Mouse (Mus musculus) G1E (cell line): ENCODE data around the gene Rhox10.

Experiments
- CTCF ChIP-seq: IDR thresholded peaks from 2 replicates; pipeline ENCODE4 v1.5.1; 2012; ENCODE audit warnings: low read depth, low read length, inconsistent platforms, mixed read lengths
- GATA1 ChIP-seq: IDR thresholded peaks from 2 replicates; pipeline ENCODE4 v1.6.1; 2012; ENCODE audit warnings: borderline replicate concordance, low read length, inconsistent platforms, mixed read lengths
- GATA2 ChIP-seq: IDR thresholded peaks from 2 replicates; pipeline ENCODE4 v1.6.1; 2012; ENCODE audit warnings: low read depth, low read length, inconsistent platforms, borderline replicate concordance
- TAL1 ChIP-seq: conservative IDR thresholded peaks from 2 replicates; pipeline ENCODE4 v1.6.1; 2012; ENCODE audit warnings: low read depth, low read length, inconsistent platforms, mixed read lengths

DNA sequence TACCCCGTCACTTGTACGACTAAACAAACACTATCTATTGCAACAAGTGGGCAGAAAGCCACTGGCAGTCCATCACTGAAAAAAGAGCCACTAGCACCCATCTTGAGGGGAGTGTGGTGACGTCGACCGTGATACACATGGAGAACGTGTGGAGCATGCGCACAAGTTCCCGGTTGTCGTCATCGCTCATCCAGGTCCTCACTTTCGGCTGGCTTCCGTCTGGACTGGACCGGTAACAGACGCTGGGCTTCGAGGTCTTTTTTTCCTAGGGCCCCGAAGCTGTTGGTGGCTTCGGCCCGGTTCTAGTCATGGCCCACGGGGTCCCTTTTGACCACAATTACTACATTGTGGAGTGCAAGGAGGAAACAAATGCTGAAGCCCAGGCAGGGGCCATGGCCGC lies 54.7 kb downstream of the Rhox10 start, which contains the start of gene Rhox13:
- TF ChIP-seq TAL1 (no peak), CTCF (no peak), GATA1 (no peak), GATA2 (no peak)
